Mouse (Mus musculus): ENCODE data around the gene Ccm2. TPM values are rescaled to one million over a fixed set of nuclear protein-coding genes. Genes with fewer than 3 reads are reported as not detected.

The Ccm2 gene
- polyA plus RNA-seq, 1 experiment = 233 TPM

DNA sequence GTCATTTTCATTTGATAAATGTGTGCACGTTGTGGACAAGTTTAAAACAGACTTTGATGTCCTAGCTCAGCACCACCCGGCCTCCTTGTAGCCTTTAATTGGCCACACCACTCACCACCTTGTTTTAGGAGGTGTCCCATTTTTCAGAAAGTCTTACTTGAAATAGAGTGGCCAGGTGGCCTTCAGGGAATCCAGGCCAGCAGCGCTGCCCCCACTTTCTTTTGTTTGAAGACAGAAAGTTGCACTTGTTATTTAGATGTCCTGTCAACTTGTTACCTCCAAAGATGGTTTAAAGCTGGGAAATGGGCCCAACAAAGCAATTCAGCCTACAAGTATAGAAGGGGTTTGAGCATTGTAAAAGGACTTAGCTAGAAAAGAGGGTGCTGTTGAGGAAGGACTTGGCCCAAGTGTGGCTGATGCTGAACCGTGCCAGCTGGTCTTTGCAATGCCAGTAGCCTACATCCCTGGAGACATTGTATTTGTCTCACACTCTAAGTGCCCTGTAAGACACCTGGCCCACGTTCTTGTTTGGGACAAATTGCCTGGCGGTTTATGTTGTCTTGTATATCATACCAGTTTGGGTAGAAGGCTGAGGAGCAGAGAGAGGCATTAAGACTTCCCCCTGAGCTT is 1.1 kb downstream of the Ccm2 start:
- Histone ChIP-seq H3K27me3 (ENCODE audit: control insufficient read depth, insufficient read depth, low read length) (no peaks in the 10 kb centered on the region), H3K4me3 (ENCODE audit: extremely low read depth, insufficient read depth, insufficient read length) (peak overlapping the region; percentile 89), H3K4me1 (ENCODE audit: control insufficient read depth, insufficient read depth, insufficient read length) (peaks cover 13% of the 10 kb centered on the region), H3K27ac (ENCODE audit: insufficient read depth, low read length) (peak overlapping the region; percentile 96), H3K36me3 (ENCODE audit: control insufficient read depth, insufficient read depth, low read length) (peaks cover 4% of the 10 kb centered on the region; the same call in 1 of the 2 replicates)
- no peak for DNase-seq (ENCODE audit: low read depth in 1 of 2, low spot score in 2 of 2)
- 10% methylated on average over 6 of the region's 6 CpGs for WGBS
- no peak for TF ChIP-seq CTCF (IDR thresholded peaks at IDR 0.05; ENCODE audit: extremely low read depth, insufficient read depth, insufficient read length, insufficient replicate concordance)
- no peak for TF ChIP-seq POLR2A (IDR thresholded peaks at IDR 0.05; ENCODE audit: low read depth, low read length)

DNA sequence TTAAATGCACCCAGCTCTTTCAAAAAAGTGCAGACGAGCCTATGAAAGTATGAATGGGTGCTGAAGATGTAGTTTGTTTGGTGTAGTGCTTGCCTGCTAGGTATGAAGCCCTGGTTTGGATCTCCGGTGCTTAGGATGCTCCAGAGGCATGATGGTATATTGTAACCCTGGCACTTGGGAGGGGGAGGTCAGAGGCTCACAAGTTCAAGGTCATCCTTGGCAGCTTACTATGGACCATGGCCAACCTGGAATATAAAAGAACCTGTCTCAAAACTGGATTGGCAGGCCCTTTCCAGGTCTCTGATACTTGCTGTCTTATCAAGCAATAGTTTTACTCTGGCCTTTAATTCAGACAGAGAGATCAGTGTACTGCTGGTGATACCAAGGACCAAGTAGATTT is 3.1 kb downstream of the Ccm2 start:
- H3K4me3 ChIP-seq (ENCODE audit: extremely low read depth, insufficient read depth, insufficient read length) = no peak overlapping the region
- H3K36me3 ChIP-seq (ENCODE audit: control insufficient read depth, insufficient read depth, low read length) = peaks cover 6% of the 10 kb centered on the region; the same call in 1 of the 2 replicates
- no peaks in the 10 kb centered on the region for H3K27me3 ChIP-seq (ENCODE audit: control insufficient read depth, insufficient read depth, low read length)
- DNase-seq (ENCODE audit: low read depth in 1 of 2, low spot score in 2 of 2) = no peak
- no peak overlapping the region for H3K27ac ChIP-seq (ENCODE audit: insufficient read depth, low read length)
- WGBS = 94% methylated on average over 2 of the region's 2 CpGs
- H3K4me1 ChIP-seq (ENCODE audit: control insufficient read depth, insufficient read depth, insufficient read length) = peaks cover 20% of the 10 kb centered on the region
- TF ChIP-seq CTCF (IDR thresholded peaks at IDR 0.05; ENCODE audit: extremely low read depth, insufficient read depth, insufficient read length, insufficient replicate concordance) (no peak), POLR2A (IDR thresholded peaks at IDR 0.05; ENCODE audit: low read depth, low read length) (no peak)

DNA sequence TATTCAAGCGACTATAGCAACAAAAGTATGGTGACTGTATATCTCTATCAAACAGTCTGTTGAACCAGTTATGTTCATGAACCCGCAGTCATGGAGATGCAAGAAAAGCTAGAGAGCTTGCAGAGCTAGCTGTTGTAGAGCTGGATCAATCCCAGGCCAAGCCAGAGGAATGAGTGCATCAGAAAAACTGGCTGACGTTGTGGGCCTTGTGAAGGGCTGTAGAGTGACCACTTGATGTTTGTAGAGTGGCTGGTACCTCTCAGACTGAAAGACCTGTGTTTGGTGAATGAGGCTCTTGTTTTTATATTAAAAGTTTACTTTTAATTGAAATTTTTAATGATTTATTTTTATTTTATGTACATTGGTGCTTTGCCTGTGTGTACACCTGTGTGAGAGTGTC is 3.5 kb downstream of the Ccm2 start:
- H3K27ac ChIP-seq (ENCODE audit: insufficient read depth, low read length) = no peak overlapping the region
- WGBS = 94% methylated on average over 3 of the region's 3 CpGs

GRCm38 (mm10) chr11:6558234-6558633 is 11.5 kb downstream of the Ccm2 start:
- Histone ChIP-seq H3K4me1 (ENCODE audit: control insufficient read depth, insufficient read depth, insufficient read length) (peaks cover 20% of the 10 kb centered on the region; the same call in 1 of the 2 replicates), H3K27ac (ENCODE audit: insufficient read depth, low read length) (peak overlapping the region; percentile 91), H3K27me3 (ENCODE audit: control insufficient read depth, insufficient read depth, low read length) (no peaks in the 10 kb centered on the region)

More for the DNA sequence above, 3.5 kb downstream of the Ccm2 start:
- DNase-seq (ENCODE audit: low read depth in 1 of 2, low spot score in 2 of 2) = no peak
- no peak overlapping the region for H3K4me3 ChIP-seq (ENCODE audit: extremely low read depth, insufficient read depth, insufficient read length)
- H3K36me3 ChIP-seq (ENCODE audit: control insufficient read depth, insufficient read depth, low read length) = peaks cover 6% of the 10 kb centered on the region; the same call in 1 of the 2 replicates
- peaks cover 20% of the 10 kb centered on the region for H3K4me1 ChIP-seq (ENCODE audit: control insufficient read depth, insufficient read depth, insufficient read length)
- TF ChIP-seq POLR2A (IDR thresholded peaks at IDR 0.05; ENCODE audit: low read depth, low read length) (no peak), CTCF (IDR thresholded peaks at IDR 0.05; ENCODE audit: extremely low read depth, insufficient read depth, insufficient read length, insufficient replicate concordance) (no peak)
- no peaks in the 10 kb centered on the region for H3K27me3 ChIP-seq (ENCODE audit: control insufficient read depth, insufficient read depth, low read length)

DNA sequence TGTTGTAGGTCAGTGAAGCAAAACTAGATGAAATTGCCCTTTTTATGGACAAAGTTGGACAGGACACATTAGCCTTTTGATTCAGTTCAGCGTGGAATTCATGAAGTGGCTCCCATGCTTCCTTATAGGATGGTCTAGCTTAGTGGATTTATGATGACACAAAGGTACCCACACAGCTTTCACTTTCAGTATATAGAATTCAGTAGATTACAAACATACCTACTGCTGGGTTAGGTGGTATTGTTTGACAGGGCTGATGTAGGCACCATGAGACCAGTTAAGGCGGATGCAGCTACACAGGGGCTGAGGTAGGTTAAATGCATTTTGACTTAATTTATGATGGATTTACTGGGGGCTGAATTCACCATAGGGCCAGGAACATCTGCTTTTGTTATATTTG is 13.3 kb downstream of the Ccm2 start:
- no peak for DNase-seq (ENCODE audit: low read depth in 1 of 2, low spot score in 2 of 2)
- peak overlapping the region; percentile 91 for H3K27ac ChIP-seq (ENCODE audit: insufficient read depth, low read length)
- H3K36me3 ChIP-seq (ENCODE audit: control insufficient read depth, insufficient read depth, low read length) = peaks cover 9% of the 10 kb centered on the region
- H3K4me3 ChIP-seq (ENCODE audit: extremely low read depth, insufficient read depth, insufficient read length) = no peak overlapping the region
- 32% methylated on average over 2 of the region's 2 CpGs for WGBS
- TF ChIP-seq POLR2A (IDR thresholded peaks at IDR 0.05; ENCODE audit: low read depth, low read length) (no peak), CTCF (IDR thresholded peaks at IDR 0.05; ENCODE audit: extremely low read depth, insufficient read depth, insufficient read length, insufficient replicate concordance) (no peak)
- H3K4me1 ChIP-seq (ENCODE audit: control insufficient read depth, insufficient read depth, insufficient read length) = peaks cover 19% of the 10 kb centered on the region; the same call in 1 of the 2 replicates
- H3K27me3 ChIP-seq (ENCODE audit: control insufficient read depth, insufficient read depth, low read length) = no peaks in the 10 kb centered on the region

More at GRCm38 (mm10) chr11:6558234-6558633, 11.5 kb downstream of the Ccm2 start:
- WGBS = 54% methylated on average over 3 of the region's 3 CpGs
- Histone ChIP-seq H3K4me3 (ENCODE audit: extremely low read depth, insufficient read depth, insufficient read length) (no peak overlapping the region), H3K36me3 (ENCODE audit: control insufficient read depth, insufficient read depth, low read length) (peaks cover 2% of the 10 kb centered on the region; the same call in 1 of the 2 replicates)
- no peak for DNase-seq (ENCODE audit: low read depth in 1 of 2, low spot score in 2 of 2)
- TF ChIP-seq POLR2A (IDR thresholded peaks at IDR 0.05; ENCODE audit: low read depth, low read length) (no peak), CTCF (IDR thresholded peaks at IDR 0.05; ENCODE audit: extremely low read depth, insufficient read depth, insufficient read length, insufficient replicate concordance) (no peak)

- H3K36me3 ChIP-seq (ENCODE audit: control insufficient read depth, insufficient read depth, low read length) = peaks cover 11% of the 10 kb centered on the region
- peak in 1 of 2 experiments; percentile 51 for DNase-seq (ENCODE audit: low read depth in 1 of 2, low spot score in 2 of 2)
- H3K4me3 ChIP-seq (ENCODE audit: extremely low read depth, insufficient read depth, insufficient read length) = peak overlapping the region; percentile 76
- peaks cover 23% of the 10 kb centered on the region; the same call in 1 of the 2 replicates for H3K4me1 ChIP-seq (ENCODE audit: control insufficient read depth, insufficient read depth, insufficient read length)
- no peak for TF ChIP-seq CTCF (IDR thresholded peaks at IDR 0.05; ENCODE audit: extremely low read depth, insufficient read depth, insufficient read length, insufficient replicate concordance)
- TF ChIP-seq POLR2A (IDR thresholded peaks at IDR 0.05; ENCODE audit: low read depth, low read length) = peak; percentile 80
- peak overlapping the region; percentile 98 for H3K27ac ChIP-seq (ENCODE audit: insufficient read depth, low read length)
- H3K27me3 ChIP-seq (ENCODE audit: control insufficient read depth, insufficient read depth, low read length) = no peaks in the 10 kb centered on the region
- 4% methylated on average over 13 of the region's 13 CpGs for WGBS
Observed at GRCm38 (mm10) chr11:6560655-6561360, 14.1 kb downstream of the Ccm2 start.
